Mouse (Mus musculus): ENCODE measurements around the gene Tanc2.

Tanc2 gene

DNA sequence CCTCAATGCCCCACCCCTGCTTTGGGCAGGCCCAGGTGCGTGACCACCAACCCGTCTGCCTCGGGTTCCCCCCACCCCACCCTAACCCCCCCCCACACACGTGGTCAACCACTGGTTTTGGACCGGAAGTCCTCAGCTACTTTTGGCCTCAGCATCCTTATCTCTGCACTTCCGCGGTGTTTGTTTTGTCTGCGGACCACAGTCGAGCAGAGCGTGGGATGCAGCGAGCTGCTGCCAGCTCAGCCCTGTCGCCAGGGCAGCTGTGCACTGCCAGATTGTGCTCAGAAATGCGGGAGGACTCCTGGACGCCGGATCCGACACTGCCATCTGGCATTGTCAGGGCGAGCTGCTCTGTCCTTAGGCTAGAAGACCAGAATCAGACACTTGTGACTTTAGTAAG lies 369.6 kb downstream of the Tanc2 start:
- no peak for DNase-seq

DNA sequence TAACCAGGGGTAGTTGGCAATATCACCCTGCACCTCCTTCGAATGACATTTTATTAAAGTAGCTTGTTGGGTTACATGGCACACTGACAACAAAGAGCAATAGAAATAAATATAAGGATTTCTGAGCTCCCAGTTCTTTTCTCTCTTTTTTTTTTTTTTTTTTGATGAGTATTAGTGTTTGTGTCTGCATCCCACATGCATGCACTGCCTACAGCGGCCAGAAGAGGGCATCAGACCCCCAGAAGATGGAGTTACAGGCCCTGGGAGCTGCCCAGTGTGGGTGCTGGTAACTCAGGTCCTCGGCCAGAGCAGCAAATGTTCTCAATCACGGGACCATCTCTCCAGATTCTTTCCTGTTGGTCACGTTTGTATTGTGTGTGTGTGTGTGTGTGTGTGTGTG lies 374.9 kb downstream of the Tanc2 start:
- no peak for DNase-seq

DNA sequence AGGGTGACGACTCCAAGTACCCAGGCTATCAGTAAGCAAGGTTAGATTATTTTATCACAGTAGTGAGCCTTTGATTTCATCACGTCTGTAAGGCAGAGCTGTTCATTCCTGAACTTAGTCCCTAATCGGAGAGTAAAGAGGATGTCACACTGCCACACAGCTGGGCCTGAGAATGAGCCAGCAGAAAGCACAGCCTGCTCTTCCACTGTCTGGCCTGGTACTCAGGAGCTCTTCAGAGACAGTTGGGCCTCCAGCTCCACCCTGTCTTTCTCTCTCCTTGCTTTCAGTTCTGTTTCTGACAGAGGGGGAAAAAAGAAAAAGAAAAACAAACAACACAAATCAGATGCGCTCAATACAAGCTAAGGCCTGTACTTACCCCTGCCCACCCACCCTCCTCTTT lies 376.5 kb downstream of the Tanc2 start:
- no peak for DNase-seq

DNA sequence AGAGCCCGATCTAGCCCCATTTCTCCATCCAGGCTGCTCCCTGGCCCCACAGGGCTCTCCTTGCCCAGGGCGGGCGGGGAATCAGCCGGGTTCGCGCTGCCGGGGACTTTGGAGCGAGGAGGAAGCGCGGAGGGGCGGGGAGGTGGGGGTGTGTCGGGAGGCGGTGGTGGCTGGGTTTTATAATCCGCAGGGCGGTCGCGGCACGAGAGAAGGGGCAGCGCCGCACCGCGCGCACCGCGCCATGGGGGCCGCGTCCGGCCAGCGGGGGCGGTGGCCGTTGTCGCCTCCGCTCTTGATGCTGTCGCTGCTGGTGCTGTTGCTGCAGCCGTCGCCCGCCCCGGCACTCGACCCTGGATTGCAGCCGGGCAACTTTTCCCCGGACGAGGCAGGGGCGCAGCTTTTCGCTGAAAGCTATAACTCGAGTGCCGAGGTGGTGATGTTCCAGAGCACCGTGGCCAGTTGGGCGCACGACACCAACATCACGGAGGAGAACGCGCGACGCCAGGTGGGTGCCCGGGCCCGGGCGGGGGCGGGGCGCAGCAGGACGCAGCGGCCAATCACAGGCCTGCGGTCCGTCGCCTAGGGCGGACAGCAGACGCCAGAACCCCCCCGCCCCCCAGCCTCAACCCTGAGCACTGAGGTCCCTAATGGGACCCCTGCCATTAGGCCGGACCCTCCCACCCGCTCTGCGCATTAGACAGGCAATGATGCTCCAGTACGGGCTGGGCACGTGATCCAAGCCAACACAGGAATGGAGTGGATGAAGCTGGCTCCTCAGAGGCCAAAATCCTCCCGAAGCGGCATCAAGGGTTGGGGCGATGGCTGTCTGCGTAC lies 378.2 kb downstream of the Tanc2 start, which contains the start of gene Ace:
Ace (plus strand) TSS at position 205 of the 834 bp plus-strand sequence.
- peak; percentile 30 for DNase-seq

DNA sequence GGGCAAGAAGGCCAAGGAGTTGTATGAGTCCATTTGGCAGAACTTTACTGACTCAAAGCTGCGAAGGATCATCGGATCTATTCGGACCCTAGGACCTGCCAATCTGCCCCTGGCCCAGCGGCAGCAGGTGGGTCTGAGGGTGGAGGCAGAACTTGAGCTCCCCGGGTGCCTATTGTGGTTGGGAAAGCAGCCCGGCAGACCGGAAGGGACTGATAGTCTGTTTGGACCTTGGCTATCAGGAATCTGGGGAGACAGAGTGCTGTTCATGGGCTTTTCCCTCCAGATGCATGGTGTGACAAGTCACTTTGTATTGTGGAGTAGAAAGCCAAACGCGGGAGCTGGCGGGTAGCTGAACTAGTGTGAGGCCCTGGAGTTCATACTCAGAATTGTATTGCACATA lies 379.2 kb downstream of the Tanc2 start:
- no peak for DNase-seq

DNA sequence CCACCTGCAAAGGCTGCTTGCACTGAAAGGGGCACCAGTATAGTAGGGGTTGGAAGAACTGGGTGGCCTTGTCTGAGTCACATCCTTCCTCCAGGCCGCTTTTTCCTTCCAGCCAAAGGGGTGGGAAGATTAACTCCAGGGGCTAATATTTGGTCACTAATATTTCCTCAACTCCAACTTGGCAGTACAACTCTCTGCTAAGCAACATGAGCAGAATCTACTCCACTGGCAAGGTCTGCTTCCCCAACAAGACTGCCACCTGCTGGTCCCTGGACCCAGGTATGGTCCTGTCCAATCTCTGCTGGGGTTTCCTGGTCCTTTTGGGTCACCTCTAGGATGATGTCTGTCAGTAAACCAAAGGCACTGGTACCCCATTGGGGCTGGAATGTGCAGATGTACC lies 379.7 kb downstream of the Tanc2 start:
- DNase-seq = no peak

DNA sequence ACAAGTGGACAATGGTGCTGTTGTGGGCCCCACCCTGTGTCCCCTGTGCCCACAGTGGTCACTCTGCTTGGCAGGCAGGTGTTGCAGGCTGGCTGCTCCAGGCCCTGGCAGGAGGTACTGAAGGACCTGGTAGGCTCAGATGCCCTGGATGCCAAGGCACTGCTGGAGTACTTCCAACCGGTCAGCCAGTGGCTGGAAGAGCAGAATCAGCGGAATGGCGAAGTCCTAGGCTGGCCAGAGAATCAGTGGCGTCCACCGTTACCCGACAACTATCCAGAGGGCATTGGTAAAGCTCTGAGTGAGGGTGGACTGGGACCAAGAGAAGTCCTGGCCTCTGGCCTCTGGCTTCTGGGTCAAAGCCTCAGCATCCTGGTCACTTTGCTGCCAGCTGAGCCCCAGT lies 384.8 kb downstream of the Tanc2 start:
- no peak for DNase-seq

DNA sequence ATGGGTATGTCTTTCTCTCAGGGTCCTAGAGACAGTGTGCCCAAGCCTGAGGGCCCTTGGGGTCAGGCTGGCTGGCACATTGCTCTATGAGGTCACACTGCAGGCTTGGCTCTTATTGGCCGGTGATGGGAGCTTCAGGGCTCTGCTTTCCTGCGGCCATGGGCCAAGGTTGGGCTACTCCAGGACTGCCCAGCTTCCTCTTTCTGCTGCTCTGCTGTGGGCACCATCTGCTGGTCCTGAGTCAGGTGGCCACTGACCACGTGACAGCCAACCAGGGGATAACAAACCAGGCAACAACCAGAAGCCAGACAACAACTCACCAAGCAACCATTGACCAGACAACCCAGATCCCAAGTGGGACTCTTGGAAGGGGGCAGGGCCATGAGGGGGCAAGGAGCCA lies 385.3 kb downstream of the Tanc2 start:
- DNase-seq = no peak

DNA sequence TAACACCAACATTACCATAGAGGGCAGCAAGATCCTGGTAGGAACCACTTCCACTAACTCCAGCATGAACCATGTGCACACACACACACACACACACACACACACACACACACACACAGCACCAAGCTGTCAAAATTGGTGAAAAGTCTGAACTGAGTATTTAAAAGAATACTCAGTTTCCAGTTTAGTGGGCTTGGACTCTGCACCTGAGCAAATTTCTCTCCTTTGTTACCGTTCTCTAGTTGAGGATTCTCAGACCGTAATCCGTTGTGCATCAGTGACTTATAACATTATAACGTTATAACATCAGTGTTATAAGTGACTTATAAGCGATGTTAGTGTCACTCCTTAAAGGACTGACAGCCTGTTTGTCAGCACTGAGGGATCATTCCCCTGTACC lies 385.9 kb downstream of the Tanc2 start:
- no peak for DNase-seq

DNA sequence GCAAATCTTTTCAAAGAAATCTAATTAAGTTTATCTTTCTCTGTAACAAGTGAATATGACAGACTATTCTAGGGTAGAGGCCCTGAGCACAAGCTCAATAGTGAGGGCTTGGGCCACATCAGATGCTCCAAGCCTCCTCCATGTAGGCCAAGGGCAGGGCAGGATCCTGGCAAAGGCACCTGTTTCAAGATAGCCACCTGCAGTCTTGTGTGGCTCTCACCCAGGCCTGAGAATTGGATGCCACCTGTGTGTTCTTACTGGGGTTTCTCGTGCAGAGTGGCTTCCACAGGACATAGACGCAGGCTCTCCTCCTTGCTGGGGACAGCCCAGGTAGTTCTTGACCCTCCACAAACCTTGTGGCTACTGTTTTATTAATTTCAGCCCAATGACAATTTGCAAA lies 388.4 kb downstream of the Tanc2 start:
- DNase-seq = no peak

DNA sequence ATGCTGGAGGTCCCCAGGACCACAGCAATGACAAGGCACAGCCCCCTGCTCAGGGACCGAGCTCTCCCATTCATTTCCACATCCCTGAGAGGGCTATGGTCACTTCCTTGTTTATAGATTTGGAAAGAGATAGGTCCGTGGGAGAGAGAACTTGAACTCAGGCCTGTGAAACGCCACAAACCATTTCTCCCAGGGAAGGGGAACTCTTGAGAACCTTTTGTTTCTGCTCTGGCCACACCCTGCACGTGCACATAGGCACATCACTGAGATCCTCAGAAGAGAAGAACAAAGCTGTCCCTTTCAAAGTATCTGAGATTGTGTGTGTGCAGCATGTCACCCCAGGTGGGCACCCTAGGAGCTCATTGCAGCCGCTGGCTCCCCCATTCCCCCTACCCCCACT lies 388.8 kb downstream of the Tanc2 start:
- DNase-seq = no peak

Measured in liver (tissue).